8 mouse cellular contexts compared by ENCODE assay signal in genomic region chr8:72420571-72421361, GRCm38 (mm10). TPM values are rescaled to one million over a fixed set of nuclear protein-coding genes. Genes with fewer than 3 reads are reported as not detected.
DNase-seq lines count a peak whose midpoint lies in the region; ATAC-seq lines count a peak whose summit lies in the region.

No protein-coding gene starts in this region.

- no peaks in the 10 kb centered on the region for H3K36me3 ChIP-seq in hindbrain, embryonic 16.5 days (ENCODE audit: control insufficient read depth, insufficient read depth, low read length)
- no peaks in the 10 kb centered on the region for H3K36me3 ChIP-seq in limb, embryonic 15.5 days
- no peaks in the 10 kb centered on the region for H3K36me3 ChIP-seq in midbrain, embryonic 14.5 days (ENCODE audit: control insufficient read depth, insufficient read depth, low read length)
- H3K36me3 ChIP-seq in splenic B cell, adult 2 months (ENCODE audit: control insufficient read depth, insufficient read depth, low read length, poor library complexity, severe bottlenecking), result no peaks in the 10 kb centered on the region

- peak; percentile 42 for DNase-seq in cerebellum, adult 11 months
- DNase-seq in cerebellum, adult 8-10 months, result peak; percentile 39
- DNase-seq in forelimb bud, embryonic 11.5 days (ENCODE audit: low read depth, low spot score), result peak; percentile 17
- peak; percentile 58 for DNase-seq in midbrain, embryonic 14.5 days
- DNase-seq in splenic B cell, adult 2 months (ENCODE audit: low read depth, low spot score), result peak; percentile 56

- 1% methylated on average over 68 of the region's 73 CpGs for WGBS in hindbrain, embryonic 16.5 days
- under 1% methylated on average over 65 of the region's 73 CpGs for WGBS in limb, embryonic 15.5 days
- WGBS in midbrain, embryonic 14.5 days, result 2% methylated on average over 73 of the region's 73 CpGs

- peak overlapping the region; percentile 80 for H3K4me3 ChIP-seq in hindbrain, embryonic 16.5 days (ENCODE audit: low read length)
- peak overlapping the region; percentile 82 for H3K4me3 ChIP-seq in limb, embryonic 15.5 days
- H3K4me3 ChIP-seq in midbrain, embryonic 14.5 days (replicated peaks; ENCODE audit: low read depth, low read length), result peak overlapping the region; percentile 65

- H3K4me1 ChIP-seq in hindbrain, embryonic 16.5 days (ENCODE audit: control insufficient read depth, insufficient read depth, low read depth, low read length), result peaks cover 33% of the 10 kb centered on the region
- H3K4me1 ChIP-seq in limb, embryonic 15.5 days, result peaks cover 45% of the 10 kb centered on the region
- H3K4me1 ChIP-seq in midbrain, embryonic 14.5 days (ENCODE audit: control insufficient read depth, insufficient read depth, low read length), result peaks cover 23% of the 10 kb centered on the region

- ATAC-seq in cerebellum, adult (ENCODE audit: insufficient number of reproducible peaks, low FRiP score, low TSS enrichment), result no peak
- ATAC-seq in hindbrain, embryonic 16.5 days, result peak; percentile 65
- peak; percentile 56 for ATAC-seq in limb, embryonic 15.5 days (ENCODE audit: insufficient number of reproducible peaks, low FRiP score, low TSS enrichment, low read depth)
- peak; percentile 77 for ATAC-seq in midbrain, embryonic 14.5 days (ENCODE audit: low FRiP score, low TSS enrichment)

- no peaks in the 10 kb centered on the region for H3K27me3 ChIP-seq in hindbrain, embryonic 16.5 days (replicated peaks; ENCODE audit: control insufficient read depth, insufficient read depth, low read length)
- no peaks in the 10 kb centered on the region for H3K27me3 ChIP-seq in limb, embryonic 15.5 days
- H3K27me3 ChIP-seq in midbrain, embryonic 14.5 days (ENCODE audit: control insufficient read depth, insufficient read depth, low read length), result no peaks in the 10 kb centered on the region
- no peaks in the 10 kb centered on the region for H3K27me3 ChIP-seq in splenic B cell, adult 2 months (ENCODE audit: control insufficient read depth, insufficient read depth, low read length, poor library complexity, severe bottlenecking)

- H3K4me2 ChIP-seq in hindbrain, embryonic 16.5 days (ENCODE audit: low read length), result peak overlapping the region; percentile 77
- peak overlapping the region; percentile 73 for H3K4me2 ChIP-seq in limb, embryonic 15.5 days
- peak overlapping the region; percentile 82 for H3K4me2 ChIP-seq in midbrain, embryonic 14.5 days (ENCODE audit: low read length)

- H3K9ac ChIP-seq in hindbrain, embryonic 16.5 days (ENCODE audit: low read depth, low read length), result peak overlapping the region; percentile 87
- peak overlapping the region; percentile 82 for H3K9ac ChIP-seq in limb, embryonic 15.5 days
- peak overlapping the region; percentile 74 for H3K9ac ChIP-seq in midbrain, embryonic 14.5 days (replicated peaks; ENCODE audit: low read length)

- H3K27ac ChIP-seq in hindbrain, embryonic 16.5 days (ENCODE audit: low read depth, low read length), result peak overlapping the region; percentile 84
- H3K27ac ChIP-seq in limb, embryonic 15.5 days, result peak overlapping the region; percentile 87
- peak overlapping the region; percentile 86 for H3K27ac ChIP-seq in midbrain, embryonic 14.5 days (replicated peaks; ENCODE audit: low read depth, low read length)

- no peaks in the 10 kb centered on the region for H3K9me3 ChIP-seq in hindbrain, embryonic 16.5 days (ENCODE audit: control insufficient read depth, low read length)
- H3K9me3 ChIP-seq in limb, embryonic 15.5 days, result no peaks in the 10 kb centered on the region
- H3K9me3 ChIP-seq in midbrain, embryonic 14.5 days (ENCODE audit: control insufficient read depth, low read length), result no peaks in the 10 kb centered on the region

RNA-seq across cellular contexts. Expression of gene Eps15l1, which starts 0.5 kb away (rescaled TPM):
- 51.9 and 58.4 TPM in 2 replicates for polyA plus RNA-seq in hindbrain, embryonic 16.5 days (2015; fragmentation: Nextera tagmentation; extraction: Ambion mirVana)
- 50.4 and 54.8 TPM in 2 replicates for polyA plus RNA-seq in limb, embryonic 15.5 days (2015; fragmentation: Nextera tagmentation; extraction: Ambion mirVana)
- 60.8 and 72.5 TPM in 2 replicates for polyA plus RNA-seq in midbrain, embryonic 14.5 days (2014; fragmentation: Nextera tagmentation; extraction: Ambion mirVana)

RNA-seq across cellular contexts. Expression of gene Calr3, which starts 22.9 kb away (rescaled TPM):
- polyA plus RNA-seq in hindbrain, embryonic 16.5 days (2015; fragmentation: Nextera tagmentation; extraction: Ambion mirVana), result 1.2 and 1.4 TPM in 2 replicates
- 1.4 and 1.7 TPM in 2 replicates for polyA plus RNA-seq in limb, embryonic 15.5 days (2015; fragmentation: Nextera tagmentation; extraction: Ambion mirVana)
- polyA plus RNA-seq in midbrain, embryonic 14.5 days (2014; fragmentation: Nextera tagmentation; extraction: Ambion mirVana), result 0.86 and 1.1 TPM in 2 replicates

RNA-seq across cellular contexts. Expression of gene 1700030K09Rik, which starts 22.9 kb away (rescaled TPM):
- polyA plus RNA-seq in hindbrain, embryonic 16.5 days (2015; fragmentation: Nextera tagmentation; extraction: Ambion mirVana), result 16.0 and 16.4 TPM in 2 replicates
- 14.2 and 14.7 TPM in 2 replicates for polyA plus RNA-seq in limb, embryonic 15.5 days (2015; fragmentation: Nextera tagmentation; extraction: Ambion mirVana)
- polyA plus RNA-seq in midbrain, embryonic 14.5 days (2014; fragmentation: Nextera tagmentation; extraction: Ambion mirVana), result 12.6 and 17.0 TPM in 2 replicates

RNA-seq across cellular contexts. Expression of gene Cherp, which starts 54.3 kb away (rescaled TPM):
- polyA plus RNA-seq in hindbrain, embryonic 16.5 days (2015; fragmentation: Nextera tagmentation; extraction: Ambion mirVana), result 40.0 and 62.2 TPM in 2 replicates
- 53.4 and 58.2 TPM in 2 replicates for polyA plus RNA-seq in limb, embryonic 15.5 days (2015; fragmentation: Nextera tagmentation; extraction: Ambion mirVana)
- 41.5 and 54.3 TPM in 2 replicates for polyA plus RNA-seq in midbrain, embryonic 14.5 days (2014; fragmentation: Nextera tagmentation; extraction: Ambion mirVana)
